Mouse (Mus musculus): ENCODE measurements at regions not wholly inside any gene's neighbourhood (a gene's known extent, or its start where the extent isn't known, plus 50 kb on each side); places are given as distances from the start of the nearest gene placed in this dataset.

DNA sequence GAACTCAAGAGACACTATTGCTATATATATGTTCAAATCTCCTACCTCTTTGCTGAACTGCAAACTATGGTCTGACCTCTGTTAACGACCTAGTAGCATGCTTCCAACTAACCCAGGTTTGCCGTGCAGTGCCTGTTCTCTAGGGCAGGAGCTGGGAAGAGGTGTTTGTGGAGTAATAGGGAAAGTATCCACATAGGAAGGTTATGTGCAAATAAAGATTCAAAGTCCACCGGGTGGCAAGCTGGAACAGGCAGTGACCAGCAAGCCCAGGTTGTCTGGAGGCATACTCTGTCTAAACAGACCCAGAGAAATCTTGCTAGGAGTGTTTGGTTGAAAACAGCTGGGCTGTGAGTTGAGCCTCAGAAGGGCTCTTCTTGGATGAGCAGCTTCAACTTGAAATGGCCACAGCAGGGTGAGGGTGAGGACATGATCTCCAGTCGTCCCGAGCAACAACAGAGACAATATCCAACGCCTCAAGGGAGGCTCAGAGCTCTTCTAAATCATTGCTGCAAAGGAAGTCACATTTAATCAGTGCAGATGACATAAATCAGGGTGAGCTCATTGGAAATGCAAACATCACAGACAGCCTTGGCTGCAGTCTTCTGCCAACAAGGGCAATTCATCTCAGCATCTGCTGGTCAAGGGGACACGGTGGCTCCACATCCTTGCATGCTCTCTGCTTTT is 846.7 kb downstream of the Synb start:
- Histone ChIP-seq H3K4me2 (ENCODE audit: low read length) (no peak overlapping the region), H3K9ac (replicated peaks; ENCODE audit: low read depth, low read length) (no peak overlapping the region), H3K4me3 (replicated peaks; ENCODE audit: low read length) (no peak overlapping the region), H3K27me3 (replicated peaks; ENCODE audit: control insufficient read depth, insufficient read depth, low read length) (no peaks in the 10 kb centered on the region), H3K36me3 (ENCODE audit: control insufficient read depth, insufficient read depth) (no peaks in the 10 kb centered on the region), H3K27ac (ENCODE audit: low read length) (no peak overlapping the region), H3K9me3 (ENCODE audit: control insufficient read depth, low read length) (no peaks in the 10 kb centered on the region), H3K4me1 (replicated peaks; ENCODE audit: control insufficient read depth, insufficient read depth, low read length) (peaks cover 7% of the 10 kb centered on the region)
- WGBS = 75% methylated on average over 7 of the region's 7 CpGs
- ATAC-seq = no peak

DNA sequence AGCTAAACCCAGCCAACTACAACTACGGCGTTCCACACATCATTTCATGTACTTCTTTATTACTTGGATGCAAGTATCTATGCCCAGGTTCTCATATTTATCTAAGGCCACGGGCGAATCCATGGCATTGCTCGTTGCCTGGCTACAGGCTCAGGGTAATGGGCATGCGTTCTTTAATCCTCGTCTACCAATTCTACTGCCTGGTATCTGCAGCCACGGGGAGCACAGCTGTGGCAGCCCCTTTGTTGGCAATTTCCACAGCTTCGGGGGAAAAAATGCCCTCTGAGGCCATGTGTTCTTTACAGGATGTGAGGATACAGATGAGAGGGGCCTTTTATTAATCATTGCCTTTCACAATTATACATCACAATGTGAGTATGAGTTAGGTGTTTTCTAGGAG is 860.8 kb downstream of the Synb start:
- H3K4me3 ChIP-seq (replicated peaks; ENCODE audit: low read length) = no peak overlapping the region
- H3K4me1 ChIP-seq (replicated peaks; ENCODE audit: control insufficient read depth, insufficient read depth, low read length) = no peaks in the 10 kb centered on the region
- no peak overlapping the region for H3K4me2 ChIP-seq (ENCODE audit: low read length)
- H3K27ac ChIP-seq (ENCODE audit: low read length) = no peak overlapping the region
- no peak for ATAC-seq
- H3K27me3 ChIP-seq (replicated peaks; ENCODE audit: control insufficient read depth, insufficient read depth, low read length) = no peaks in the 10 kb centered on the region
- H3K36me3 ChIP-seq (ENCODE audit: control insufficient read depth, insufficient read depth) = no peaks in the 10 kb centered on the region
- no peak overlapping the region for H3K9ac ChIP-seq (replicated peaks; ENCODE audit: low read depth, low read length)
- no peaks in the 10 kb centered on the region for H3K9me3 ChIP-seq (ENCODE audit: control insufficient read depth, low read length)
- WGBS = 68% methylated on average over 9 of the region's 9 CpGs

DNA sequence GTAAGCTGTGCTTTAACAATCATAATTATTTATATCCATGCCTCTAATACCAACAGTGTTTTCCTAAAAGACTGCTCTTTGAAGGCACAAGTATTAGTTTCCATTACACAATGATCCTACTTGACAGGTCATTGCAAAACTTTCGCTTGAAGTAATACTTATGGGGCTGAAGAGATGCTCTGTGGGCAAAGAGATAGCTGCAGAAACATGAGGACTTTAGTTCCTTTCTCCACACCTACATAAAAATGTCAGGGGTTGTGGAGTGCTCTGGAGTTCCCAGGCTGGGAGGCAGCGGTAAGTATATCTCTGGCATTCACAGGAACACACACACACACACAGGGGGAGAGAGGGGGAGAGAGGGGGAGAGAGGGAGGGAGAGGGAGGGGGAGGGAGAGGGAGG is 862.0 kb downstream of the Synb start:
- no peak for ATAC-seq
- 88% methylated on average over 2 of the region's 2 CpGs for WGBS
- H3K9ac ChIP-seq (replicated peaks; ENCODE audit: low read depth, low read length) = no peak overlapping the region

DNA sequence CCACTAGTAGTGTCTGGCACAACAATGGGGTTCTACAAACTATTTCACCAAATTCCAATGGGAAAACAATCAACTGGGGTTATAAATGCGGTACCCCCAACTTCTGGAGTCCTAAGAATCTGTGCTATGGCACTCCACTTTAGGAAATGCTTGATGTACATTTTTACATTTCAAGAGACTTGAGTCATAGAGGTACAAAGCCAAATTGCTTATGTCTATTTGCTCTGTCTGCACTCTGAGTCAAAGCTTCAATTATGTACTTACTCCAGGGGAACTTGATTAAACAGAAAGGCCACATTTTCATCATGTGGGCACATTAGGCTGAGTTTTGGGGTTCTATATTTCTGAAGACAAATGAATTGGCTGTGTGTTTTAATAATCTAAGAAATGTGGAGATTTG is 866.9 kb downstream of the Synb start:
- H3K36me3 ChIP-seq (ENCODE audit: control insufficient read depth, insufficient read depth) = no peaks in the 10 kb centered on the region
- no peak overlapping the region for H3K9ac ChIP-seq (replicated peaks; ENCODE audit: low read depth, low read length)
- no peaks in the 10 kb centered on the region for H3K4me1 ChIP-seq (replicated peaks; ENCODE audit: control insufficient read depth, insufficient read depth, low read length)
- ATAC-seq = no peak
- no peak overlapping the region for H3K4me3 ChIP-seq (replicated peaks; ENCODE audit: low read length)
- no peaks in the 10 kb centered on the region for H3K27me3 ChIP-seq (replicated peaks; ENCODE audit: control insufficient read depth, insufficient read depth, low read length)
- no peak overlapping the region for H3K4me2 ChIP-seq (ENCODE audit: low read length)
- H3K9me3 ChIP-seq (ENCODE audit: control insufficient read depth, low read length) = no peaks in the 10 kb centered on the region
- H3K27ac ChIP-seq (ENCODE audit: low read length) = no peak overlapping the region
- 82% methylated on average over 1 of the region's 1 CpGs for WGBS

More for the DNA sequence above, 862.0 kb downstream of the Synb start:
- Histone ChIP-seq H3K27ac (ENCODE audit: low read length) (no peak overlapping the region), H3K4me2 (ENCODE audit: low read length) (no peak overlapping the region), H3K4me1 (replicated peaks; ENCODE audit: control insufficient read depth, insufficient read depth, low read length) (no peaks in the 10 kb centered on the region), H3K9me3 (ENCODE audit: control insufficient read depth, low read length) (no peaks in the 10 kb centered on the region), H3K4me3 (replicated peaks; ENCODE audit: low read length) (no peak overlapping the region), H3K27me3 (replicated peaks; ENCODE audit: control insufficient read depth, insufficient read depth, low read length) (no peaks in the 10 kb centered on the region), H3K36me3 (ENCODE audit: control insufficient read depth, insufficient read depth) (no peaks in the 10 kb centered on the region)

DNA sequence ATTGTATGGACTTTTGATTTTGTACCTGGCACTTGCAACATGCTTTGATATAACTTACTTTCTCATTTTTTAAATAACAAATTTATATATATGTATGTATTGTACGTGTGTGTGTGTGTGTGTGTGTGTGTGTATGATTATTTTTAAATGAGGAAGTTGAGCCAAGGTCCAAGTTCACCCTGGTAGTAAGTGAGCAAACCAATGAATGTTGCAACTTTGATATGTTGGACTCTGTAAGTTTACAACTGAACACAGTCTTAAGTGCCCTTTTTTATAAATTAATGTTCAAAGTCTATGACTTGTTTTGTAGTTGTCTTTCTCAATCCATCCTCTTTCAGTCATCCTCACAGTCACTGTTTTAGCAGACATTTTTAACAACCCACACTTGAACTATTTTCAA is 901.7 kb downstream of the Synb start:
- Histone ChIP-seq H3K36me3 (ENCODE audit: control insufficient read depth, insufficient read depth) (no peaks in the 10 kb centered on the region), H3K27me3 (replicated peaks; ENCODE audit: control insufficient read depth, insufficient read depth, low read length) (no peaks in the 10 kb centered on the region), H3K9me3 (ENCODE audit: control insufficient read depth, low read length) (no peaks in the 10 kb centered on the region), H3K4me2 (ENCODE audit: low read length) (no peak overlapping the region), H3K27ac (ENCODE audit: low read length) (no peak overlapping the region), H3K4me3 (replicated peaks; ENCODE audit: low read length) (no peak overlapping the region), H3K9ac (replicated peaks; ENCODE audit: low read depth, low read length) (no peak overlapping the region), H3K4me1 (replicated peaks; ENCODE audit: control insufficient read depth, insufficient read depth, low read length) (no peaks in the 10 kb centered on the region)
- WGBS = 82% methylated on average over 1 of the region's 1 CpGs
- ATAC-seq = no peak

DNA sequence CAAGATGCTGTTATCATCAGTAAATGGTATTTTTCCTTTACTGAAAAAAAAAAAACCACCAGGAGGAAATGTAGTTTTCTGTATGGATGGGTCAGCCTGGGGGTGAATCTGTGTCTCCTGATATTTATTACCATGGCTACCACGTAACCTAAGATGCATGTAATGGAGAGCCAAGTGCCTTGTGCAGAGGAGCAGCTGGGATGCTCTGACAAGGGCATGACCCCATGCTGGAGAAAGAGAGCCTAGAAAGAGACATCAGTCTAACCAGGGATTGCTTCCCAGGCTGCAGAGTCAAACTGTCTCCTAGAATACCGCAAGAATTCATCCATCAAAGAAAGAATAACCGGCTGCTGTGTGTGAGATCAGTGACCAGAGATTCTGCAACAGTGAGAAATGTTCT is 902.2 kb downstream of the Synb start:
- Histone ChIP-seq H3K4me1 (replicated peaks; ENCODE audit: control insufficient read depth, insufficient read depth, low read length) (no peaks in the 10 kb centered on the region), H3K27me3 (replicated peaks; ENCODE audit: control insufficient read depth, insufficient read depth, low read length) (no peaks in the 10 kb centered on the region), H3K27ac (ENCODE audit: low read length) (no peak overlapping the region), H3K36me3 (ENCODE audit: control insufficient read depth, insufficient read depth) (no peaks in the 10 kb centered on the region), H3K9ac (replicated peaks; ENCODE audit: low read depth, low read length) (no peak overlapping the region), H3K4me2 (ENCODE audit: low read length) (no peak overlapping the region), H3K4me3 (replicated peaks; ENCODE audit: low read length) (no peak overlapping the region), H3K9me3 (ENCODE audit: control insufficient read depth, low read length) (no peaks in the 10 kb centered on the region)
- 78% methylated on average over 3 of the region's 3 CpGs for whole genome bisulfite sequencing
- no peak for ATAC-seq

DNA sequence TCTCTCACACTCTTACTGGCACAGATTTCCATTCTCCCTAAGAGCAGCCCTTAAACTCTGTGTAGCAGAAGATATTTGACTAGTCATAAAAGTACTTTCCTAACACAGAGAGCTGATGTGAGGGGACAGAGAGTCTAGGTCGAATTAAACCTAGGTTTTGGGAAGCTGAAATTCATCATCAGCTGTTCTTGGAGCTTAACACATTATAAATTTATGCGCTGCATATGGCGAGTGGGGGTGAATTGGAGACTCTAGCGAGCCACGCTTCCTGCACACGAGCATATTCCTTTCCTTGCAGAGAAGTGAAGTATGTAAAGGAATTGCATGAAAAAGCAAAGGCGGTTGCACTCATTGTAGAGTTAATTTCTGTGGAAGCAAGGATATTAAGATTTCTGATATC is 912.4 kb downstream of the Synb start:
- ATAC-seq = peak; percentile 75
- H3K9ac ChIP-seq (replicated peaks; ENCODE audit: low read depth, low read length) = no peak overlapping the region
- H3K36me3 ChIP-seq (ENCODE audit: control insufficient read depth, insufficient read depth) = no peaks in the 10 kb centered on the region
- peaks cover 12% of the 10 kb centered on the region for H3K4me1 ChIP-seq (replicated peaks; ENCODE audit: control insufficient read depth, insufficient read depth, low read length)
- WGBS = 56% methylated on average over 7 of the region's 7 CpGs
- H3K27ac ChIP-seq (ENCODE audit: low read length) = peak overlapping the region; percentile 65
- no peak overlapping the region for H3K4me2 ChIP-seq (ENCODE audit: low read length)
- H3K27me3 ChIP-seq (replicated peaks; ENCODE audit: control insufficient read depth, insufficient read depth, low read length) = no peaks in the 10 kb centered on the region
- no peaks in the 10 kb centered on the region for H3K9me3 ChIP-seq (ENCODE audit: control insufficient read depth, low read length)
- H3K4me3 ChIP-seq (replicated peaks; ENCODE audit: low read length) = no peak overlapping the region

DNA sequence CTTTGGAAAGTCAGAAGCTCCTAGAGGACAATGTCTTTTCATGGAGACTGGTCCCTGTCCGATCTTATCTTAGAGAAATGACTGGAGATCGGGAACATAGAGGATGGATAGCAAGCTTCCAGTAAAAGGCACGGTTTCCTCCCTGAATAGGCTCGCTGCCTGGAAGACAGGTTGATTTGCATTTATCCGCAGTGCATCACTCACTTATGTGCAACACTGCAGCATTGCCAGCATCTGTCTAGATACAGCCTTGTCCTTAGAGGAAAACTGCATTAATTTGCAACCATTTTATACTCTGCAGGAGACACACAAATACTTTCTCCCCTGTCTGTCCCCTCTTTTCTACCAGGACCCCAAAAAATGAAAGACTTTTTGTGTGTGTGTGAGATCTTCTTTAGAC is 926.4 kb downstream of the Synb start:
- H3K27me3 ChIP-seq (replicated peaks; ENCODE audit: control insufficient read depth, insufficient read depth, low read length) = no peaks in the 10 kb centered on the region
- no peaks in the 10 kb centered on the region for H3K36me3 ChIP-seq (ENCODE audit: control insufficient read depth, insufficient read depth)
- 62% methylated on average over 5 of the region's 5 CpGs for WGBS
- no peaks in the 10 kb centered on the region for H3K4me1 ChIP-seq (replicated peaks; ENCODE audit: control insufficient read depth, insufficient read depth, low read length)
- no peaks in the 10 kb centered on the region for H3K9me3 ChIP-seq (ENCODE audit: control insufficient read depth, low read length)
- no peak overlapping the region for H3K27ac ChIP-seq (ENCODE audit: low read length)
- H3K9ac ChIP-seq (replicated peaks; ENCODE audit: low read depth, low read length) = no peak overlapping the region
- no peak overlapping the region for H3K4me2 ChIP-seq (ENCODE audit: low read length)
- H3K4me3 ChIP-seq (replicated peaks; ENCODE audit: low read length) = no peak overlapping the region
- ATAC-seq = no peak

DNA sequence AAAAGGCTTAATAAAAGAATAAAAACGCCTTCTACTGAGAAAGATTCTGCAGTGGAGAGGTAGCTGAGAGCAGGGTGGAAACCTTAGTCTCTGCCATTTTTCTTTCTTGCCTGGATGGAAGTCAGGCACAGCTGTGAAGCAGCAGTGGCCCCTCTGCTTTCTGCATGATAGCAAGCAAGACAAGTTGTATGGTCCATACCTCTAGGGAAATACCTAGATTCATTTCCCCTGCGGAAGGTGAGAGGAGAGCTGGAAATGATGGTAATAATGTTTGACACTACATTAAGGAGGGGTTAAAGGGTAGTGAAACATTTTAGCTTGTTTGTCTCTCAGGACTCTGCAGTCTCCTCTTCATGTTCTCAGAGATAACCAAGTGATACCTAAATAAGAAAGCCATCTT is 930.2 kb downstream of the Synb start:
- H3K27me3 ChIP-seq (replicated peaks; ENCODE audit: control insufficient read depth, insufficient read depth, low read length) = no peaks in the 10 kb centered on the region
- no peak overlapping the region for H3K9ac ChIP-seq (replicated peaks; ENCODE audit: low read depth, low read length)
- no peak for ATAC-seq
- no peak overlapping the region for H3K27ac ChIP-seq (ENCODE audit: low read length)
- H3K9me3 ChIP-seq (ENCODE audit: control insufficient read depth, low read length) = no peaks in the 10 kb centered on the region
- H3K36me3 ChIP-seq (ENCODE audit: control insufficient read depth, insufficient read depth) = no peaks in the 10 kb centered on the region
- H3K4me3 ChIP-seq (replicated peaks; ENCODE audit: low read length) = no peak overlapping the region
- H3K4me1 ChIP-seq (replicated peaks; ENCODE audit: control insufficient read depth, insufficient read depth, low read length) = peaks cover 10% of the 10 kb centered on the region
- WGBS = 86% methylated on average over 2 of the region's 2 CpGs
- no peak overlapping the region for H3K4me2 ChIP-seq (ENCODE audit: low read length)

DNA sequence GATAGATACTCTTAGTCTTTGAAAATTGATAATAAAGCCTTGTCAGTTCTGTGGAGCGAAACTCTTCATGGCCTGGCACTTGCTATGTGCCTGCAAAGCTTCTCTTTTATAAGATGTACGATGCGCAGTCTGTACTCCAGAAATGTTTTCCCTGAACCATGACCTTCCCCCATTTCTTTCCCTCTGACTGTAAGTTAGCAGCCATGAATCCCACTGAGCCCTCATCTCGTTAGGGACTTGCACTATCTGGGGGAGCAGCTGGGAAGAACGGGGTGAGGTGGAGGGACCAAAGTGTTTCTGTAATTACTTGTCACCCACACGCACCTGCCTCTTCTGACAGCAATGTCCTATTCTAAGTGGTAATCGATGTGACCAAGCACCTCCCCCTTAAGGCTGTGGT is 932.1 kb downstream of the Synb start:
- no peaks in the 10 kb centered on the region for H3K9me3 ChIP-seq (ENCODE audit: control insufficient read depth, low read length)
- 35% methylated on average over 7 of the region's 7 CpGs for WGBS
- no peak overlapping the region for H3K4me3 ChIP-seq (replicated peaks; ENCODE audit: low read length)
- peaks cover 10% of the 10 kb centered on the region for H3K4me1 ChIP-seq (replicated peaks; ENCODE audit: control insufficient read depth, insufficient read depth, low read length)
- H3K27ac ChIP-seq (ENCODE audit: low read length) = peak overlapping the region; percentile 65
- H3K36me3 ChIP-seq (ENCODE audit: control insufficient read depth, insufficient read depth) = no peaks in the 10 kb centered on the region
- H3K4me2 ChIP-seq (ENCODE audit: low read length) = no peak overlapping the region
- no peak for ATAC-seq
- H3K27me3 ChIP-seq (replicated peaks; ENCODE audit: control insufficient read depth, insufficient read depth, low read length) = no peaks in the 10 kb centered on the region
- H3K9ac ChIP-seq (replicated peaks; ENCODE audit: low read depth, low read length) = no peak overlapping the region
